Mouse (Mus musculus) liver, adult 2 months (tissue): Measurements from ENCODE around the gene Arhgef17.

Experiments
- CTCF ChIP-seq: fragments of 200-500 bp; IDR thresholded peaks from 2 replicates; pipeline ENCODE4 v1.5.1; 2011; ENCODE audit warnings: low read depth, low read length, control low read depth
- POLR2A ChIP-seq: fragments of 200-500 bp; IDR thresholded peaks from 2 replicates; pipeline ENCODE4 v1.6.1; 2011; ENCODE audit warnings: low read length, control low read depth; ENCODE audit not compliant: insufficient read depth; ENCODE audit errors: extremely low read depth

DNA sequence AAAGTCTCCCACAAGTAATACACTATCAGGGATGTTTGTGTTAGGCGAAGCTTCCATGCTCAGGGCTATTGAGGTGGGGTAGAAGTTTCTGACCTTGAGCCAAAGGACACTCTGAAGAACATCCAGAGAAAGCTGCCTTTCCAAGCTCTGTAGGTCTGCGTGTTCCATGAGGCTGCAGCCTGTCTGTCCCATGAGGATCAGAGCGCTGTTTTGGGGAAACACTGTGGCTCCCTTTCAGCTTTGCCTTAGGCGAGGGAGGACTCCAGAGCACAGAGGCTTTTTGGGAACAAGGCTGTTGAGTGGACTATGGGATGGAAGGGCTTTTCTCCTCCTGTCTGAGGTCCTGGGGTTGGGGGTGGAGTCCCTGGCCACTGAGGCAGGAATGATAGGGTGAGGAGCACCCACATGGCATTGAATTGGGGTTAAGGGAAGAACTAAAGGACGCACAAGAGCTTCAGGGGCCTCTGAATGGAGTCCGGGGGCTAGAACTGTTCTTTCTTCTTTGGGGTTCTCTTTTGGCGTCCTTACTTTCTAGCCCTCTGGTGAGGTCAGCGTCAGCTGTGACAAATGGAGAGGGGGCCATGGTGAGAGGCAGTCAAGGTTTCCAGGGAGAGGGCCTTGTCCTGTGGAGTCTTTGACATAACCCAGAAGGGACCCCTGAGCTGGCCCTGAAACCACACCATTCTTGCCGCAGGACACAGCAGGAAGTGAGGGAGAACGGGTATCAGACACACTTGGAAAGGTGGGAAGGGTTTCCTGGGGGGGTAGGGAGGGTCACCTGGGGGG, 37.2 kb upstream of the Arhgef17 start:
- TF ChIP-seq CTCF (no peak), POLR2A (no peak)
